Mouse (Mus musculus): ENCODE results near the gene Med15.

DNA sequence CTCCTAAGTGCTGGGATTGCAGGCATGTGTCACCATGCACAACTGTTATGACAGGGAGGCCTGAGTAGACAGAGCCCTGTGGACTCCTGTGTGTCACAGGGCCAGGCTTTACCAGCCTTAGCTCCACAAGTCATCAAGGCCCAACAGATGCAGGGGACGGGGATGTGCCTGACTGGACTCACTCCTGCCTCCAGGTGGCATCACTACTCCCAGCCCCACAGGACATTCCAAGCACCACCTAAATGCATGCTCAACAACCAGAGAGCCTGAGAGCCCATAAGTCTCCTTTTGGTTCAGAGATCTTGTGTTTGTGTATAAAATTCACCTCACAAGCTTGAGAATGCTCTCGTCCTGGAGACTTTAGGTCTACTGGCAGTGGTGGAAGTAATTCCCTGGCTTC lies 95.1 kb downstream of the Med15 start:
- TF ChIP-seq CTCF (IDR thresholded peaks at IDR 0.05; ENCODE audit: borderline replicate concordance, insufficient read depth, low read length) (0 out of 2 replicates have a peak, but pooled peaks have one; percentile 17), POLR2A (IDR thresholded peaks at IDR 0.05; ENCODE audit: low read depth, low read length) (no peak)
